Mouse (Mus musculus): ENCODE measurements around the gene Meox1. TPM values are rescaled to one million over a fixed set of nuclear protein-coding genes. Genes with fewer than 3 reads are reported as not detected.

The Meox1 gene
- polyA plus RNA-seq, 1 experiment from 2014 or later = 0.90 TPM

- Histone ChIP-seq H3K4me1 (replicated peaks; ENCODE audit: control insufficient read depth, insufficient read depth, low read length) (no peaks in the 10 kb centered on the region), H3K27ac (no peak overlapping the region), H3K4me2 (replicated peaks) (no peak overlapping the region), H3K36me3 (replicated peaks; ENCODE audit: control insufficient read depth, insufficient read depth) (no peaks in the 10 kb centered on the region), H3K9ac (no peak overlapping the region), H3K27me3 (ENCODE audit: control insufficient read depth, insufficient read depth, low read length) (0 out of 2 replicates have a peak, but pooled peaks cover 4% of the 10 kb centered on the region), H3K9me3 (ENCODE audit: control insufficient read depth, low read length) (no peaks in the 10 kb centered on the region), H3K4me3 (replicated peaks; ENCODE audit: low read length) (no peak overlapping the region)
- no peak for DNase-seq (ENCODE audit: low spot score)
- 48% methylated on average over 6 of the region's 6 CpGs for WGBS
- no peak for ATAC-seq (ENCODE audit: low FRiP score)
Measured at GRCm38 (mm10) chr11:101908777-101909176, 14.6 kb upstream of the Meox1 start.

- DNase-seq (ENCODE audit: low spot score) (peak; percentile 87), ATAC-seq (ENCODE audit: low FRiP score) (no peak)
- Histone ChIP-seq H3K9me3 (ENCODE audit: control insufficient read depth, low read length) (no peaks in the 10 kb centered on the region), H3K4me1 (replicated peaks; ENCODE audit: control insufficient read depth, insufficient read depth, low read length) (no peaks in the 10 kb centered on the region), H3K9ac (no peak overlapping the region), H3K27ac (no peak overlapping the region), H3K27me3 (ENCODE audit: control insufficient read depth, insufficient read depth, low read length) (no peaks in the 10 kb centered on the region), H3K4me3 (replicated peaks; ENCODE audit: low read length) (no peak overlapping the region), H3K4me2 (replicated peaks) (no peak overlapping the region), H3K36me3 (replicated peaks; ENCODE audit: control insufficient read depth, insufficient read depth) (no peaks in the 10 kb centered on the region)
- WGBS = 26% methylated on average over 13 of the region's 13 CpGs
Measured at GRCm38 (mm10) chr11:101905115-101905514, 10.9 kb upstream of the Meox1 start.

GRCm38 (mm10) chr11:101901309-101901708 lies 7.1 kb upstream of the Meox1 start:
- Histone ChIP-seq H3K4me2 (replicated peaks) (no peak overlapping the region), H3K27ac (no peak overlapping the region), H3K27me3 (ENCODE audit: control insufficient read depth, insufficient read depth, low read length) (no peaks in the 10 kb centered on the region), H3K9me3 (ENCODE audit: control insufficient read depth, low read length) (no peaks in the 10 kb centered on the region), H3K4me3 (replicated peaks; ENCODE audit: low read length) (no peak overlapping the region), H3K4me1 (replicated peaks; ENCODE audit: control insufficient read depth, insufficient read depth, low read length) (no peaks in the 10 kb centered on the region), H3K9ac (no peak overlapping the region), H3K36me3 (replicated peaks; ENCODE audit: control insufficient read depth, insufficient read depth) (no peaks in the 10 kb centered on the region)
- ATAC-seq (ENCODE audit: low FRiP score) (no peak), DNase-seq (ENCODE audit: low spot score) (no peak)
- 71% methylated on average over 8 of the region's 8 CpGs for WGBS

GRCm38 (mm10) chr11:101898328-101898727 lies 4.2 kb upstream of the Meox1 start:
- no peak for DNase-seq (ENCODE audit: low spot score)
- Histone ChIP-seq H3K36me3 (replicated peaks; ENCODE audit: control insufficient read depth, insufficient read depth) (no peaks in the 10 kb centered on the region), H3K4me3 (replicated peaks; ENCODE audit: low read length) (no peak overlapping the region), H3K27ac (no peak overlapping the region), H3K4me2 (replicated peaks) (no peak overlapping the region), H3K4me1 (replicated peaks; ENCODE audit: control insufficient read depth, insufficient read depth, low read length) (no peaks in the 10 kb centered on the region), H3K9me3 (ENCODE audit: control insufficient read depth, low read length) (no peaks in the 10 kb centered on the region), H3K9ac (no peak overlapping the region), H3K27me3 (ENCODE audit: control insufficient read depth, insufficient read depth, low read length) (0 out of 2 replicates have a peak, but pooled peaks cover 9% of the 10 kb centered on the region)
- 91% methylated on average over 4 of the region's 4 CpGs for WGBS
- ATAC-seq (ENCODE audit: low FRiP score) = no peak

GRCm38 (mm10) chr11:101896546-101897361 lies 2.6 kb upstream of the Meox1 start:
- WGBS = 22% methylated on average over 13 of the region's 13 CpGs
- DNase-seq (ENCODE audit: low spot score) (no peak), ATAC-seq (ENCODE audit: low FRiP score) (no peak)
- no peak overlapping the region for H3K4me3 ChIP-seq (replicated peaks; ENCODE audit: low read length)
- no peaks in the 10 kb centered on the region for H3K36me3 ChIP-seq (replicated peaks; ENCODE audit: control insufficient read depth, insufficient read depth)
- H3K27ac ChIP-seq = no peak overlapping the region
- H3K4me1 ChIP-seq (replicated peaks; ENCODE audit: control insufficient read depth, insufficient read depth, low read length) = peaks cover 2% of the 10 kb centered on the region; the same call in 1 of the 2 replicates
- 0 out of 2 replicates have a peak, but pooled peaks cover 9% of the 10 kb centered on the region for H3K27me3 ChIP-seq (ENCODE audit: control insufficient read depth, insufficient read depth, low read length)
- no peaks in the 10 kb centered on the region for H3K9me3 ChIP-seq (ENCODE audit: control insufficient read depth, low read length)
- H3K4me2 ChIP-seq (replicated peaks) = no peak overlapping the region
- H3K9ac ChIP-seq = no peak overlapping the region

- H3K36me3 ChIP-seq (replicated peaks; ENCODE audit: control insufficient read depth, insufficient read depth) = no peaks in the 10 kb centered on the region
- DNase-seq (ENCODE audit: low spot score) (no peak), ATAC-seq (ENCODE audit: low FRiP score) (no peak)
- H3K4me2 ChIP-seq (replicated peaks) = no peak overlapping the region
- no peak overlapping the region for H3K9ac ChIP-seq
- WGBS = 45% methylated on average over 15 of the region's 15 CpGs
- H3K27me3 ChIP-seq (ENCODE audit: control insufficient read depth, insufficient read depth, low read length) = 0 out of 2 replicates have a peak, but pooled peaks cover 9% of the 10 kb centered on the region
- H3K27ac ChIP-seq = no peak overlapping the region
- H3K4me1 ChIP-seq (replicated peaks; ENCODE audit: control insufficient read depth, insufficient read depth, low read length) = peaks cover 19% of the 10 kb centered on the region
- H3K9me3 ChIP-seq (ENCODE audit: control insufficient read depth, low read length) = no peaks in the 10 kb centered on the region
- H3K4me3 ChIP-seq (replicated peaks; ENCODE audit: low read length) = no peak overlapping the region
Measured at GRCm38 (mm10) chr11:101893560-101893959, 614 bp downstream of the Meox1 start.

- H3K4me2 ChIP-seq (replicated peaks) = no peak overlapping the region
- ATAC-seq (ENCODE audit: low FRiP score) = no peak
- H3K27me3 ChIP-seq (ENCODE audit: control insufficient read depth, insufficient read depth, low read length) = 0 out of 2 replicates have a peak, but pooled peaks cover 9% of the 10 kb centered on the region
- WGBS = 15% methylated on average over 11 of the region's 11 CpGs
- no peak overlapping the region for H3K4me3 ChIP-seq (replicated peaks; ENCODE audit: low read length)
- H3K27ac ChIP-seq = no peak overlapping the region
- no peaks in the 10 kb centered on the region for H3K36me3 ChIP-seq (replicated peaks; ENCODE audit: control insufficient read depth, insufficient read depth)
- H3K4me1 ChIP-seq (replicated peaks; ENCODE audit: control insufficient read depth, insufficient read depth, low read length) = peaks cover 19% of the 10 kb centered on the region
- H3K9ac ChIP-seq = no peak overlapping the region
- no peaks in the 10 kb centered on the region for H3K9me3 ChIP-seq (ENCODE audit: control insufficient read depth, low read length)
- peak; percentile 34 for DNase-seq (ENCODE audit: low spot score)
Measured at GRCm38 (mm10) chr11:101891451-101891850, 2.7 kb downstream of the Meox1 start.

GRCm38 (mm10) chr11:101889781-101890180 lies 4.4 kb downstream of the Meox1 start:
- no peak overlapping the region for H3K27ac ChIP-seq
- ATAC-seq (ENCODE audit: low FRiP score) = no peak
- H3K9ac ChIP-seq = peak overlapping the region; percentile 45; the same call in 1 of the 2 replicates
- no peaks in the 10 kb centered on the region for H3K36me3 ChIP-seq (replicated peaks; ENCODE audit: control insufficient read depth, insufficient read depth)
- peak overlapping the region; percentile 10; the same call in 1 of the 2 replicates for H3K4me3 ChIP-seq (replicated peaks; ENCODE audit: low read length)
- 0 out of 2 replicates have a peak, but pooled peaks cover 9% of the 10 kb centered on the region for H3K27me3 ChIP-seq (ENCODE audit: control insufficient read depth, insufficient read depth, low read length)
- DNase-seq (ENCODE audit: low spot score) = peak; percentile 41
- no peaks in the 10 kb centered on the region for H3K9me3 ChIP-seq (ENCODE audit: control insufficient read depth, low read length)
- 4% methylated on average over 13 of the region's 13 CpGs for WGBS
- peaks cover 19% of the 10 kb centered on the region for H3K4me1 ChIP-seq (replicated peaks; ENCODE audit: control insufficient read depth, insufficient read depth, low read length)
- H3K4me2 ChIP-seq (replicated peaks) = peak overlapping the region; percentile 48

GRCm38 (mm10) chr11:101888820-101889219 lies 5.4 kb downstream of the Meox1 start:
- Histone ChIP-seq H3K27me3 (ENCODE audit: control insufficient read depth, insufficient read depth, low read length) (0 out of 2 replicates have a peak, but pooled peaks cover 5% of the 10 kb centered on the region), H3K4me1 (replicated peaks; ENCODE audit: control insufficient read depth, insufficient read depth, low read length) (peaks cover 19% of the 10 kb centered on the region), H3K9ac (no peak overlapping the region), H3K4me2 (replicated peaks) (no peak overlapping the region), H3K27ac (no peak overlapping the region), H3K9me3 (ENCODE audit: control insufficient read depth, low read length) (no peaks in the 10 kb centered on the region), H3K36me3 (replicated peaks; ENCODE audit: control insufficient read depth, insufficient read depth) (no peaks in the 10 kb centered on the region), H3K4me3 (replicated peaks; ENCODE audit: low read length) (no peak overlapping the region)
- WGBS = 65% methylated on average over 6 of the region's 6 CpGs
- DNase-seq (ENCODE audit: low spot score) (no peak), ATAC-seq (ENCODE audit: low FRiP score) (no peak)

All from hindbrain, embryonic 14.5 days (tissue).